Mouse (Mus musculus) lung, adult 18-20 months (tissue): ENCODE data around the gene Rtl8c.
"Not testable (repeated sequence)": the region's sequence is repeated elsewhere in the genome, so short reads cannot be mapped to it uniquely, and the experiment has no call there.

Source experiments
- DNase-seq, 2 experiments: peaks; one replicate each; pipeline ENCODE4 v3.0.0; 2022; ENCODE audit warnings: mixed read lengths in 2 of 2

The Rtl8c gene

GRCm38 (mm10) chrX:53607242-53608121 is at the start of gene Rtl8c:
Gene Rtl8c (plus strand): TSS chrX:53608032.
- DNase-seq: peak; percentile 54

GRCm38 (mm10) chrX:53579311-53579710 is 28.5 kb upstream of the Rtl8c start:
- no peak for DNase-seq

- DNase-seq: not testable (repeated sequence)
Observed at GRCm38 (mm10) chrX:53581407-53581806, 26.4 kb upstream of the Rtl8c start.

- DNase-seq: not testable (repeated sequence)
Observed at GRCm38 (mm10) chrX:53583404-53583803, 24.4 kb upstream of the Rtl8c start.

GRCm38 (mm10) chrX:53599993-53600392 is 7.8 kb upstream of the Rtl8c start:
- DNase-seq: peak; percentile 22 to 39

- peak in 1 of 2 experiments; percentile 2 for DNase-seq
Observed at GRCm38 (mm10) chrX:53606176-53606575, 1.7 kb upstream of the Rtl8c start.

- DNase-seq: peak in 1 of 2 experiments; percentile 2
Observed at GRCm38 (mm10) chrX:53608122-53608813, 436 bp downstream of the Rtl8c start.

- not testable (repeated sequence) for DNase-seq
Observed at GRCm38 (mm10) chrX:53608879-53609278, 1.0 kb downstream of the Rtl8c start, which contains the start of gene Gm14597. Gene Gm14597 (minus strand): TSS chrX:53608979.

- peak; percentile 15 to 66 for DNase-seq
Observed at GRCm38 (mm10) chrX:53610571-53610970, 2.7 kb downstream of the Rtl8c start.

GRCm38 (mm10) chrX:53611395-53611794 is 3.6 kb downstream of the Rtl8c start:
- DNase-seq: not testable (repeated sequence)

- not testable (repeated sequence) for DNase-seq
Observed at GRCm38 (mm10) chrX:53638107-53638506, 30.3 kb downstream of the Rtl8c start.

GRCm38 (mm10) chrX:53642604-53642979 is 34.8 kb downstream of the Rtl8c start:
- not testable (repeated sequence) for DNase-seq

GRCm38 (mm10) chrX:53642980-53643961 is 35.4 kb downstream of the Rtl8c start, which contains the start of gene Rtl8a:
Gene Rtl8a (minus strand): TSS chrX:53643682.
- peak; percentile 86 to 88 for DNase-seq

- DNase-seq: peak; percentile 17 to 21
Observed at GRCm38 (mm10) chrX:53645885-53646284, 38.1 kb downstream of the Rtl8c start.

GRCm38 (mm10) chrX:53652917-53653316 is 45.1 kb downstream of the Rtl8c start:
- DNase-seq: not testable (repeated sequence)
